Mouse (Mus musculus) heart, postnatal 0 days (tissue): ENCODE data around the gene Ptpn3.

Experiments
- CTCF ChIP-seq: IDR thresholded peaks from 2 replicates; pipeline ENCODE4 v1.5.1; 2016; ENCODE audit warnings: antibody characterized with exemption, control low read depth, low read depth
- EP300 ChIP-seq: IDR thresholded peaks from 2 replicates; pipeline ENCODE4 v1.6.1; 2016; ENCODE audit warnings: antibody characterized with exemption, low read depth

- TF ChIP-seq EP300 (no peak), CTCF (no peak)
Measured at GRCm38 (mm10) chr4:57140992-57141717, 160.5 kb downstream of the Ptpn3 start.
